Mouse (Mus musculus) embryonic fibroblast, embryonic 13.5 days (primary cell): ENCODE measurements around the gene Pygo1.

ENCODE experiments used
- CTCF ChIP-seq: IDR thresholded peaks from 2 replicates; pipeline ENCODE4 v1.5.1; 2011; ENCODE audit warnings: mild to moderate bottlenecking, control low read depth, low read length, moderate library complexity, borderline replicate concordance; ENCODE audit not compliant: insufficient read depth
- POLR2A ChIP-seq: IDR thresholded peaks from 2 replicates; pipeline ENCODE4 v1.6.1; 2011; ENCODE audit warnings: low read depth, mild to moderate bottlenecking, control low read depth, low read length, moderate library complexity

GRCm38 (mm10) chr9:72944286-72944685, 18.8 kb downstream of the Pygo1 start:
- no peak for TF ChIP-seq POLR2A
- no peak for TF ChIP-seq CTCF
